Mouse (Mus musculus) cerebellum, adult 2 months (tissue): Measurements from ENCODE around the gene Itsn2.

ENCODE experiments used
- CTCF ChIP-seq: fragments of 200-500 bp; IDR thresholded peaks from 2 replicates; pipeline ENCODE4 v1.5.1; 2011; ENCODE audit warnings: low read depth, mild to moderate bottlenecking, control low read depth, low read length, moderate library complexity, borderline replicate concordance; ENCODE audit not compliant: insufficient read depth
- POLR2A ChIP-seq: fragments of 200-500 bp; IDR thresholded peaks from 2 replicates; pipeline ENCODE4 v1.6.1; 2011; ENCODE audit warnings: low read length, control low read depth, borderline replicate concordance; ENCODE audit not compliant: insufficient read depth

DNA sequence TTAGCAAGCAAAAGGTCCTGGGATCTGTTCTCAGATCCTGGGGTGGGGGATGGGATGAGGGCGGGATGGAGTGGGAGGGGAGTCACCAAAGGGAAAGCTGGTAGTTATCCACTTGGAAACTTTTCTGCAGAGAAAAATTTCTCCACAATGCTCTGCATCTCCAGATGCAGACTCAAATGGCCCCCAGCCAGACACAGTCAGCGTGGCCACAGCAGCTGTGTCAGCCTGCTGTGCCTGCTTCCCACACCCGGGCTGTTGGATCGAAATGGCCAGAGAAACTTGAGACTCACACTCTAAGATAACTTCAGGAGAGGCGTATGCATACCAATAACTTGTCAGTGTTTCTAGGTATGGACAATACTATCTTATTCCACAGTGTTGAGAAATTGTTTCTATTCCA is 45.9 kb upstream of the Itsn2 start:
- TF ChIP-seq CTCF (no peak), POLR2A (no peak)
